Mouse (Mus musculus): ENCODE results near the gene Il15. TPM values are rescaled to one million over a fixed set of nuclear protein-coding genes. Genes with fewer than 3 reads are reported as not detected.

The Il15 gene
- polyA plus RNA-seq, 1 experiment from 2014 or later: 12.8 TPM

- Histone ChIP-seq H3K4me1 (ENCODE audit: insufficient read depth) (0 out of 2 replicates have a peak, but pooled peaks cover 5% of the 10 kb centered on the region), H3K27me3 (ENCODE audit: insufficient read depth, low read length) (no peaks in the 10 kb centered on the region), H3K4me2 (peak overlapping the region; percentile 73), H3K9ac (peak overlapping the region; percentile 50), H3K4me3 (ENCODE audit: low read depth, low read length) (peak overlapping the region; percentile 46), H3K36me3 (ENCODE audit: insufficient read depth) (no peaks in the 10 kb centered on the region), H3K27ac (ENCODE audit: low read depth) (peak overlapping the region; percentile 73), H3K9me3 (ENCODE audit: low read depth, low read length) (no peaks in the 10 kb centered on the region)
- ATAC-seq (ENCODE audit: insufficient read depth) (peak; percentile 81), DNase-seq (peak; percentile 63)
- under 1% methylated on average over 13 of the region's 13 CpGs for WGBS
- no peak for TF ChIP-seq CTCF (IDR thresholded peaks at IDR 0.05; ENCODE audit: low read depth)
Measured at GRCm38 (mm10) chr8:82402261-82402685, 749 bp downstream of the Il15 start.

- peak overlapping the region; percentile 46 for H3K4me3 ChIP-seq (ENCODE audit: low read depth, low read length)
- peak overlapping the region; percentile 73 for H3K4me2 ChIP-seq
- ATAC-seq (ENCODE audit: insufficient read depth) (no peak), DNase-seq (no peak)
- no peaks in the 10 kb centered on the region for H3K27me3 ChIP-seq (ENCODE audit: insufficient read depth, low read length)
- 0 out of 2 replicates have a peak, but pooled peaks cover 5% of the 10 kb centered on the region for H3K4me1 ChIP-seq (ENCODE audit: insufficient read depth)
- peak overlapping the region; percentile 73; the same call in 1 of the 2 replicates for H3K27ac ChIP-seq (ENCODE audit: low read depth)
- 13% methylated on average over 6 of the region's 6 CpGs for WGBS
- H3K9ac ChIP-seq: peak overlapping the region; percentile 50
- no peak for TF ChIP-seq CTCF (IDR thresholded peaks at IDR 0.05; ENCODE audit: low read depth)
- H3K36me3 ChIP-seq (ENCODE audit: insufficient read depth): no peaks in the 10 kb centered on the region
- H3K9me3 ChIP-seq (ENCODE audit: low read depth, low read length): no peaks in the 10 kb centered on the region
Measured at GRCm38 (mm10) chr8:82401490-82401889, 1.5 kb downstream of the Il15 start.

- H3K27me3 ChIP-seq (ENCODE audit: insufficient read depth, low read length): no peaks in the 10 kb centered on the region
- H3K4me1 ChIP-seq (ENCODE audit: insufficient read depth): 0 out of 2 replicates have a peak, but pooled peaks cover 5% of the 10 kb centered on the region
- no peak for TF ChIP-seq CTCF (IDR thresholded peaks at IDR 0.05; ENCODE audit: low read depth)
- peak; percentile 13 for DNase-seq
- no peak overlapping the region for H3K9ac ChIP-seq
- no peaks in the 10 kb centered on the region for H3K9me3 ChIP-seq (ENCODE audit: low read depth, low read length)
- no peak for ATAC-seq (ENCODE audit: insufficient read depth)
- peak overlapping the region; percentile 46 for H3K4me3 ChIP-seq (ENCODE audit: low read depth, low read length)
- no peak overlapping the region for H3K27ac ChIP-seq (ENCODE audit: low read depth)
- no peaks in the 10 kb centered on the region for H3K36me3 ChIP-seq (ENCODE audit: insufficient read depth)
- peak overlapping the region; percentile 73 for H3K4me2 ChIP-seq
- 32% methylated on average over 2 of the region's 2 CpGs for WGBS
Measured at GRCm38 (mm10) chr8:82401059-82401458, 2.0 kb downstream of the Il15 start.

- Histone ChIP-seq H3K27ac (ENCODE audit: low read depth) (no peak overlapping the region), H3K4me3 (ENCODE audit: low read depth, low read length) (0 out of 2 replicates have a peak overlapping the region, but pooled peaks have one; percentile 2), H3K27me3 (ENCODE audit: insufficient read depth, low read length) (no peaks in the 10 kb centered on the region), H3K9me3 (ENCODE audit: low read depth, low read length) (no peaks in the 10 kb centered on the region), H3K9ac (no peak overlapping the region), H3K4me1 (ENCODE audit: insufficient read depth) (0 out of 2 replicates have a peak, but pooled peaks cover 5% of the 10 kb centered on the region), H3K4me2 (peak overlapping the region; percentile 50), H3K36me3 (ENCODE audit: insufficient read depth) (no peaks in the 10 kb centered on the region)
- 2% methylated on average over 2 of the region's 2 CpGs for WGBS
- ATAC-seq (ENCODE audit: insufficient read depth): no peak
- no peak for DNase-seq
- TF ChIP-seq CTCF (IDR thresholded peaks at IDR 0.05; ENCODE audit: low read depth): no peak
Measured at GRCm38 (mm10) chr8:82400376-82400775, 2.6 kb downstream of the Il15 start.

- WGBS: 84% methylated on average over 2 of the region's 2 CpGs
- H3K36me3 ChIP-seq (ENCODE audit: insufficient read depth): no peaks in the 10 kb centered on the region
- no peak for TF ChIP-seq CTCF (IDR thresholded peaks at IDR 0.05; ENCODE audit: low read depth)
- no peak overlapping the region for H3K4me3 ChIP-seq (ENCODE audit: low read depth, low read length)
- H3K4me2 ChIP-seq: no peak overlapping the region
- 0 out of 2 replicates have a peak, but pooled peaks cover 5% of the 10 kb centered on the region for H3K4me1 ChIP-seq (ENCODE audit: insufficient read depth)
- ATAC-seq (ENCODE audit: insufficient read depth) (no peak), DNase-seq (no peak)
- H3K9ac ChIP-seq: no peak overlapping the region
- H3K27me3 ChIP-seq (ENCODE audit: insufficient read depth, low read length): no peaks in the 10 kb centered on the region
- H3K9me3 ChIP-seq (ENCODE audit: low read depth, low read length): no peaks in the 10 kb centered on the region
- no peak overlapping the region for H3K27ac ChIP-seq (ENCODE audit: low read depth)
Measured at GRCm38 (mm10) chr8:82398546-82398945, 4.5 kb downstream of the Il15 start.

GRCm38 (mm10) chr8:82391258-82391657 lies 11.8 kb downstream of the Il15 start:
- no peaks in the 10 kb centered on the region; the same call in 1 of the 2 replicates for H3K4me1 ChIP-seq (ENCODE audit: insufficient read depth)
- ATAC-seq (ENCODE audit: insufficient read depth): no peak
- no peak overlapping the region for H3K27ac ChIP-seq (ENCODE audit: low read depth)
- H3K36me3 ChIP-seq (ENCODE audit: insufficient read depth): no peaks in the 10 kb centered on the region
- no peak overlapping the region for H3K9ac ChIP-seq
- no peaks in the 10 kb centered on the region for H3K9me3 ChIP-seq (ENCODE audit: low read depth, low read length)
- H3K4me2 ChIP-seq: no peak overlapping the region
- H3K4me3 ChIP-seq (ENCODE audit: low read depth, low read length): no peak overlapping the region
- no peaks in the 10 kb centered on the region for H3K27me3 ChIP-seq (ENCODE audit: insufficient read depth, low read length)
- TF ChIP-seq CTCF (IDR thresholded peaks at IDR 0.05; ENCODE audit: low read depth): no peak
- DNase-seq: no peak

- Histone ChIP-seq H3K27ac (ENCODE audit: low read depth) (no peak overlapping the region), H3K4me3 (ENCODE audit: low read depth, low read length) (no peak overlapping the region), H3K9me3 (ENCODE audit: low read depth, low read length) (no peaks in the 10 kb centered on the region), H3K36me3 (ENCODE audit: insufficient read depth) (no peaks in the 10 kb centered on the region), H3K27me3 (ENCODE audit: insufficient read depth, low read length) (no peaks in the 10 kb centered on the region), H3K9ac (no peak overlapping the region), H3K4me2 (no peak overlapping the region), H3K4me1 (ENCODE audit: insufficient read depth) (peaks cover 3% of the 10 kb centered on the region; the same call in 1 of the 2 replicates)
- no peak for ATAC-seq (ENCODE audit: insufficient read depth)
- no peak for DNase-seq
- no peak for TF ChIP-seq CTCF (IDR thresholded peaks at IDR 0.05; ENCODE audit: low read depth)
- WGBS: 55% methylated on average over 1 of the region's 1 CpGs
Measured at GRCm38 (mm10) chr8:82388356-82388902, 14.6 kb downstream of the Il15 start.

Measured in lung, embryonic 14.5 days (tissue).